Mouse (Mus musculus): ENCODE measurements around the gene 4430402I18Rik. TPM values are rescaled to one million over a fixed set of nuclear protein-coding genes. Genes with fewer than 3 reads are reported as not detected.

The 4430402I18Rik gene
- total RNA-seq, 2 experiments from 2014 or later = 0.56 to 0.67 TPM

DNA sequence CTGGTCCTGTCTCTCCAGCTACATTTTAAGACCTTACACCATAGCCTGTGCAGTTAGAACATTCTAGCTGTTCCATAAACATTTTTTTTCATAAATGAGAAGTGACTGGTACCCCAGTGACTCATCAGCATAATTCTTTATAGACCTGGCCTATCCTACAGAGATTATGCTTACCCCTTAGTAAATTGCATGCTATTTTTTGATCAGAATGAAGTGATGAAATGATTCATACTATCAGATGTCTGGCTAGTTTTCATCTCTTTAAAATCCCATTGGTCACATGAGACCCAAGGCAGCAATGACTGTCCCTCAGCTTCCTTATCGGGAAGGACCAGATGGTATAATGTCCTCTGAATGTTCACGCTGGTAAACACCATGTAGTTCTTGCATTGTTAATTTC, 66.8 kb downstream of the 4430402I18Rik start:
- no peak for DNase-seq

DNA sequence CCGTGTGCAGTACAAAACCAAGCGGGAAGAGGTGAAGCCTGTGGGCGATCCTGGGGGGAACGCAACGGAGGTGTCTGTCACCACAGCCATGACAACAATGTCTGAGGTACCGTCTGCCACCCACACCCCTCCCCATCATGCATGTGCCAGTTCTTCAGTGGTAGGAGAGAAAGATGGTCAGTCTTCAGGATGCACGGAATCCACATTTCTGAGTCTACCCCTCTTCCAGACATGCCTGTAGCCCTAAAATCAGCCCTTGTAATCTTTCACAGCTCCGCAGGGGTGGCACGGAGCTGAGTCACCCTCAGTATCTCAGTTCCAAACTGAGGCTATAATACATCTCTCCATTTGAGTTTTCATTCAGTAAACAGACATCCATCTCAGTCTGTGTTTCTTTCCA, 70.1 kb downstream of the 4430402I18Rik start:
- DNase-seq = no peak

DNA sequence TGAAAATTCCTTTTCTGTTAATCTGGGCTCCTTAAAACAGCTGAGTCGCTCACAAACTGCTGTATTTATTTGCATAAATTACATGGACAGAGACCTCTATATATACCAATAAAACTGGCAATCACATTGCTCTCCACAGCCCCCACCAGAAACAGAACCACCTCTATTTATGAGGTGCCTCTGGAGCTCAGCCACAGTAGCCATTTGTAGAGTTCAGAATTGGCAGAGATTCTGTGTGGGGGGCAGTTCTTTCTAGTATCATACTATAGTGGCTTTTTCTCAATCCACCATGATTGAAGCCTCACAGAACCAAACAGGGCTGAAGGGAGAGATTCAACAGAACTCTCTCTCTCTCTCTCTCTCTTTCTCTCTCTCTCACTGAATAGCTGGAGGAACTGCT, 71.0 kb downstream of the 4430402I18Rik start:
- DNase-seq = no peak

DNA sequence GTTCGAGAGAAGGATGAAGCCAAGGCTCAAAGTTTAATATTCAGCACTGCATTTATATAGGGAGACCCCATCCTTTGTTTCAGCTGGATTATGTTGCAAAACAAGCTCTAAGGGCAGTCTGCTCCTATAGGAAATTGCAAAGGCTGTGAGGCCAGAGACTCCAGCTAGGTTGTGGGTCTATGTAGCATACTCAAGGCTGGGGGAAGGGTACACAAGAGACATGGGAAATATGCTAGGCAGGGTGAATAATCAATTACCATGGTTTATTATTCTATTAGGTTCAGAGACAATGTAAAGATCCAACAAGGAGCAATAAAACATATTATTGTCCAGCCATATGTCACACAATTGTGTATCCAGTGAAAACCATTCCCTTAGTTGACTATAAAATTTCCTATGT, 75.7 kb downstream of the 4430402I18Rik start:
- no peak for DNase-seq

DNA sequence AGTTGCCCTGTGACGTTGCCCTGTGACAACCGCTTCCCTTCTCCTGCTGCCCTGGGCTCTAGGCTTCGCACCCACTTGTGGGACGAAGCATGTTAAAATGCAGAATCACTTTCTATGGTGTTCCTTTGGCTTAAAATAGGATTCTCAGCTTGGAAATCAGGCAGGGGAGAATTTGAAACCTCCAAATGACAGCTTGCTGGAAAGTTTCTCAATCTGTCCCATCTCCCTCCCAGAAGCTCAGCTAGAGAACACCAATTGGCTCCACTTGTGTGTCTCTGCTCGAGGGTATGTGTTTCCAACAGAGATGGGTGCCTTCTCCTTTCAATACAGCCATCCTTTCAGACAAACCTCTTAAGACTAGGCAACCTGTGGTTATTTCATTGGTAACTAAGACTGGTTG, 76.4 kb downstream of the 4430402I18Rik start:
- DNase-seq = no peak

DNA sequence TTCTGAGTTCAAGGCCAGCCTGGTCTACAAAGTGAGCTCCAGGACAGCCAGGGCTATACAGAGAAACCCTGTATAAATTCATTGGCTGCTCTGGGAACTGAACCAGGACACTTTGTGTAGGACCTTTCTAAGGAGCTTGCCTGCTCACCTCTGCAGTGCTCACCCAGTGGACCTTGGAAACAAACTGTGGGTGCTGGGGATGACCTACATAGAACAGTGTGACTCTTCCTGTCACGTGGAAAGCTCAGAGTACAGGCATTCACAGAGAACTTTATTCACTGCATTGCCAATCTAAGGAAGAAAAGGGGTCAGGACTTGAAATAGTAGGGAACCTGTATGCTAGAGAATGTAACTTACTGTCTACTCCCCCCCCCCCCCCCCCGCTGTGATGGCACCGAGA, 78.3 kb downstream of the 4430402I18Rik start:
- DNase-seq = no peak

DNA sequence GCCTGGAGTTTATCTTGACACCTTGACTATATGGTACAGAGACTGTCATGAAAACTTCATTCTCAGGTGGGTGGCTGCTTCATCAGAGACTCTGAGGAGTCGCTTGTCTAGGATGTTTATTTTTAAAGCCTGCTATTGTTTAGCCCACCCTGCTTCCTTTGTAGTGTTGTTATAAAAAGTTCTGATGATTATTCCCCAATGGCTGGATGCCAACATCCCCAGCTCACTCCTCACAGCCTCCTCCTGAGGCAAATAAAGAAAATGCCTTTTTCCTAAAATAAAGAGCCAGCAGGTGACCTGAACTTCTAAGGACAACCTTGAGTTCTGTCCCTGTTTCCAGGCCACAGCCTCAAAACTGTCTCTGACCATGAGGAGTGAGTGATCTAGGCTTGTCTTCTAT, 79.1 kb downstream of the 4430402I18Rik start:
- DNase-seq = no peak

DNA sequence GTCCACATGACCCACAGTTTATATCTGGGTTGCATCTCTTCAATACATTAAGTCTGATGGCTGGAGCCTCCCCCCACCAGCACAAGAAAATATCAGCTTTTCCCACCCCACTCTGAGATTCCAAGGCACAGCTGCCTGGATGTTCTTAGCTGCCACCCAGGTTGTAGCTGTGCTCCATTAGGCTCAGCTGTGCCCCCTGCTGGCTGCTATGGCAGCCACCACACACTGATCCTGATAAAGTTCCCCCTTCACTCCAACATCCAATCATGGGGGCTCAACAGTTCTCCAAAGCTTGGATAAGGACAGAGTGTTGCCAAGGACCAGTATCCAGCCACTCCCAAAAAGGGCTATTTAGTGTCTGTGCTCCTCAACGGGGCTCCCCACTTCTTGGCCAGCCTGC, 84.5 kb downstream of the 4430402I18Rik start:
- DNase-seq = no peak

DNA sequence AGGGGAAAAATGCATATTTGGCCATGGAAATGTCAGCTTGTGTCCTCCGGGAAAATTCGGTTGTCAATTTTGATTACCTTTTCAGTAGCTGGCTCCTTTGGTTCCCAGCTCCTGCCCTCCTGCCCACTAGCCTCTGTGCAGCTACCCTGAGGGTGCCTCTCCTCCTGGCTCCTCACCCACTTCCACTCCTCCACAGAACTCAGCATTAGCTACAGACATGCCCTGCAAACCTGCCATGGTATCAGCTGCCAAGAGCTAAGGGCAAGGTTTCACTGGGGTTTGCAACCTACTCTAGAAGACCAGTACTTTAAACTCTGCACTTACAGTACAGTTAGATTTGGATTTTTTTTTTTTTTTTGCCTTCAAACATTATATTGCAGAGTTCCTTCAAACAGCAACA, 88.1 kb downstream of the 4430402I18Rik start:
- no peak for DNase-seq

DNA sequence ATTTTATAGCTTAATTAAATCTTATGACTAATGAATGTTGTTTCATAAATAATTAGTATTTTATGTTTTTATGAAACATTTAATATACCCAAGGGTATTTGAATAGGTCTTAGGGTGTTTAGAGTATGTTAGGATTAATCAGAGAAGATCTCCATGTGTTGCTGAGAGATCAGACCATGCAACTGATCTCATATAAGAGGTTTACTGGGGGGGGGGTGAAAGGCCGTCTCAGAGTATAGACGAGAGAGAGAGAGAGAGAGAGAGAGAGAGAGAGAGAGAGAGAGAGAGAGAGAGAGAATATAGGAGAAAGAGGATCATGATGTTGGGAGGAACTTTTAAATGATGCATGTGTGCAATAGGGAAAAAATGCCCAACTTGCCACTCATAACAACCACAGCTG, 97.2 kb downstream of the 4430402I18Rik start:
- DNase-seq = no peak

DNA sequence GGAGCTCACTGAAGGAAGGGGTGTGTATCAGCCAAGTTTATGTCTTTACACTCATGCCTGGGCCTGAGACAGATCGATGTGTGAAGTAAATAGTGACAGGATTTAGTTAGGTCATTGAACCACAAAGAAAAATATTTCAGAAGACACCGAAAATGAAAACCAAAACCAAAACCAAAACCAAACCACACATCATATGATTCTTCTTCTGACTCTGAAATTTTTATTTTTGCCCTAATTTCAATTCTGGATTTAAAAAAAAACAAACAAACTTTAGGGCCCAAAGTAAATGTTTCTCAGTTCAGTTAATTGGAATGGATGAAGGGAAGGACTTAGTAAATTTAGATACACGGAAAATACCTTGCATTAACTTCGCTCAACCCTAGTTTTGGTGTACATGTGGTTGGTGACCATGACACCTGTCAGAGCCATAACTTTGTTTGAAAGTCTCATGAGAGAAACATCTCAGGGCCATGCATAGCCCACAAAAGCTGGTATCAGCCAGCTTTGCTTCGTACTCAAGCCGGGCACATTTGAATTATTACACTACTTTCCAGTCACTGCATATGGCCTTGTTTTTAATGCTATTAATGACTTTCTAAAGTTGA, 98.2 kb downstream of the 4430402I18Rik start:
- no peak for DNase-seq

DNA sequence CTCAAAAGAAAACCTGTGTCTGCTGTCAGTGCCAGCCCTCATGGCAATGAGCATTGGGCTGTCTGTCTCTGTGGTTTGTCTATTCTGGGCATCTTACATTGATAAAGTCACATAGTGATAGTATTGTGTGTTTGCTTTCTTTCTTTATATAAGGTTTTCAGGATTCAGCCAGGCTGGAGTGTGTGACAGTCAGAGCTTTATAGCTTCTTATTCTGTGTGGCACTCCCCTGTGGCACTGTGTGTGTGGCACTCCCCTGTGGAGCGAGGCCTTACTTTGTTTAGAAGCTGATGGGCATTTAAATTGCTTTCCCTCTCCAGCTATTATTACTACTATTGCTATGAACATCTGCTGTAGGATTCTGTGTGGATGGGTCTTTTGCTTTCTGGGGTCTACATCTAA, 102.1 kb downstream of the 4430402I18Rik start:
- DNase-seq = no peak

DNA sequence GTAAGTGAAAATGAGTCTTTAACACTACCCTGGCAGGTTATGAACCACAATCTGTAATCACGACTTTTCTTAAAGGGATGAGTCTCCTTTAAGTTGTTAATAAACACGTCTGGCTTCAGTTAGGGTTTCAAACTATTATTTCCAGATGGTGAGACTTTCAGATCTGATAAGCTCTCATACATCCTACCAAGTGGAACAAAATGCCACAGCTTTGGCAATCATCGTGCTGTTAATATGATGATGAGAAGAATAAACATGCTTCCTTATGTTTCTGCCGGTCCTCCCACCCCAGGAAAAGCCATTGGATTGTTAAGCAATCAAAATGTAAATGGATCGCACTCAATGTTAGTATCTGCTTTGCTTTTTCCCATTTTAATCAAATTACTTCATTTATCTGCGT, 102.6 kb downstream of the 4430402I18Rik start:
- DNase-seq = no peak

DNA sequence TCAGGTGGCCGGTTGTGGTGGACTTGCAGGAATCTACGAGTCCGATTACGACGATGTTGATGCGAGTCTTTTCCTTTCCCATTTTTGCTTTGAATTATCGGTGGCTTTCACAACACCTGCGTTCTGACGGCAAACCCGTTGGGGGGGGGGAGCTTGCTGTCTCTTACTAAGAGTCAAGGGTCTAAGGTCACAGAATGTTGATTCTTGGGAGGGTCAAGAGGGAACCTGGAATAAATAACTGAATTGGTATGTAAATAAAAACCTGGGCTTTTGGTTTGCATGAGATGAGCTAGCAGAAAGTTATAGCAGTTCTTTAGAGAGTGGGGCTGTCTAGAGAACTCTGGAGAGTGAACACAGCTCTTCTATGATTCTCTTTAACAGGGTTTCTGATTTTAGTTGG, 104.0 kb downstream of the 4430402I18Rik start:
- DNase-seq = no peak

DNA sequence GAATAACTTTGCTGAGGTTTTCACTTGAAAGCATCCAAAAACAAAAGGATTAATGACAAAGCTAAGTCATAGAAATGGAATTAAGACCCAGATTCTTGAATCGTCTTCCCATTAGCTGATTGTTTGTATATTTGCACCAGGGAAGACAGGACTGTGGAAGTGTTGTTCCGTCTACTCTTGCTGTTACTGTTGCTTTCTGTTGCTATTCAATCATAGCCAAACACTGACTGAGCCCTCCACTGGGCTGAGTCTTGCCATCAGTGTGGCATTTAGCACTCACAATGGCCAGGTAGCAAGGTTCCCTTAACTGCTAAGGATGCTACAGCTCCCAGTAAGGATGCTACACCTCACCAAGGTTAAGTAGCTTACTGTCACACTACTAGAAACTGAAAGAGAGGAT, 107.4 kb downstream of the 4430402I18Rik start:
- no peak for DNase-seq

DNA sequence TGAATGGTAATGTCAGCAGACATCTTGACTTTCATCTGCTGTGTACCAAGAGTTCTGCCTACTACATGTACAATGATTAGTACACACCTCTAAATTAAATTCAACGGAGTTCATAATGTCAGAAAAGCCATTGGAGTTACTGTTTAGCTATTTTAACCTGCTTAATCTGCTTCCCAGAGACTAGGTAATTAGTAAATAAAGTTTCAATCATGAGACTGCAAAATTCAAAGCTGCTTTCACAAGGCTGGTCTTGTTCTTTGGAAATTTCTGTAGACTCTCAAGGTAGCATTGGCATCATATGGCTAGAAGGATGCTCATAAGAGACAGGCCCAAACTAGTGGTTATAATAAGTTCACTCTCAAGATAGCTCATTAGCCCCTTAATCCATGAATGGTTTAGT, 112.8 kb downstream of the 4430402I18Rik start:
- no peak for DNase-seq

DNA sequence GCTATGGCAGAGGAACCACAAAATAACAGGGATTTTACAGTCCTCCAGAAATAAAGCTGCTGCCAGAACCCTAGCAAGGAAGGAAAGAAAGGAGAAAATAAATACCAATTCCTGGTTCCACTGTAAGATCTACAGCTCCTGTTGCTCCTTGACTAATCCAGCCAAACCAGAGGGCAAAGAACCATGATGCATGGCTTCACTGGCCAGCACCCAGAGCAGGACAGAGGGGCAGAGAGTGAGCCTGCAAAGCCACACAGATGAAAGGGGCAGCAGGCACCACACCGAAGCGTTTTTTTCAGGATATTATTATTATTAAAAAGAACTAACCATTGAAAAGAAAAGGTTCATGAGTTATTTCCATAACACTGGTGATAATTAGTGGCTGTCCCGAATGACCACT, 115.6 kb downstream of the 4430402I18Rik start:
- DNase-seq = no peak

DNA sequence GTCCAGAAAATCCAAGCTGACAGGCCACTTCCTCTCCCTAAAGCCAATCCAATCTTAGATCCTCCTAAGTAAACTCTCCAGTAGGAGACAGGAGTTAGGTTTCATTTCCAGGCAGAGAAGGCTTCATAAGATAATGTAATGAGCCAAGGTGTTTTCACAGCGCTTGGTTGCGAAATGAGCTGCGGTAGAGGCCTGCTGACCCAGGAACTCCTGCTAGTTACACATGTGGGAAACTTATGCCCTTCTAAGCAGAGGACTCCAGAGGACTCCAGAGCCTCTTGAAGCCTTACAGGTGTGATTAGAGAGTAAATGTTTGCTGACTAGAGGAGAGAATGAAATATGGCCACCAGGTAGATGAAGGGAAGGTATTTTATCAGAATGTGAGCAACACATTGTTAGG, 117.1 kb downstream of the 4430402I18Rik start:
- no peak for DNase-seq

DNA sequence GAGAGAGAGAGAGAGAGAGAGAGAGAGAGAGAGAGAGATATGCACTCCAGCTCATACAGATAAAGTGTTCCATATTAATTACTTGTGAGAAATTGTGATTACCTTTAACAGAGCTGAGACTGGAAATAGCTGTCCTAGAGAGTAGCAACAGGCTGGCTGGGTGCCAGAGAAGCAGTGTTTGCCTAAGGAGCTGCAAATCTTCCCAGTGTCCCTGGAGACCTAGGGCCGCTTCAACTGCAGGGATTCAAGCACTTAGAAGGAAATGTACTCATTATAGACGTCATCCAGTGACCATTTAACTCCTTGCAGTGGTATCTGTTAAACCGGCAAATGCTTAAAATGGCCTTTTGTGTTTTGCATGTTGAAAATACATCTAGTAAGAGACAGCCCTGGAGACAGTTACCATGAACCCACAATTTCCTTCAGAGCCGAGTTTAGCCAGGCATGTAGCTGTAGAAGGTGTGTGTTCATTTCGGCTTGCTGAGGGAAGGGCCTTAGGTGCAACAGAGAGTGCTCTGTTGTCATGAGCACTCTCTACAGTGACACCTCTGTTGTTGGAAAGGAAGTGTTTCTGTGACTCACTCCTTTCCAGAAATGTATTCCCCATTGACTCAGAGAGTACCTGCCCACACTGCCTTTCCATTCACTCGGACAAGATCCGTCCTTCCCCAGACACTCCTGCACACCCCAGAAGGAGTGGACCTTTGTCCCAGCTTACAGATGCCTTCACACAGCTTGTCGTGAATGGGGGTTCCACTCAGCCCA, 122.5 kb downstream of the 4430402I18Rik start:
- DNase-seq = no peak

Other genes starting within 250 kb of the 4430402I18Rik start
- gene Slc1a1, start 132.8 kb downstream of the 4430402I18Rik start, total RNA-seq (2021) = 1 to 10 TPM; 1.5 to 3.6 TPM
- 1 to 10 TPM; 1.5 to 2.0 TPM for gene Plpp6, start 3.8 kb downstream of the 4430402I18Rik start, total RNA-seq (2021)
- 10 to 100 TPM; 35.7 to 41.4 TPM for gene Cdc37l1, start 22.6 kb upstream of the 4430402I18Rik start, total RNA-seq (2021)
- gene Ak3, start 80.2 kb upstream of the 4430402I18Rik start, total RNA-seq (2021) = 10 to 100 TPM; 53.8 to 55.3 TPM
- gene Rcl1, start 133.6 kb upstream of the 4430402I18Rik start, total RNA-seq (2021) = 1 to 10 TPM; 6.3 to 8.9 TPM